Mouse (Mus musculus): ENCODE measurements around the gene Kcnmb2.
A peak's percentile ranks its signal among the peaks of the same experiment; 100 is the strongest.

Kcnmb2 gene

GRCm38 (mm10) chr3:32012205-32012931 is 110.1 kb downstream of the Kcnmb2 start:
- no peak for DNase-seq (ENCODE audit: low read depth, low spot score)

GRCm38 (mm10) chr3:32020981-32021380 is 118.7 kb downstream of the Kcnmb2 start:
- no peak for DNase-seq (ENCODE audit: low read depth, low spot score)

GRCm38 (mm10) chr3:32029375-32030050 is 127.2 kb downstream of the Kcnmb2 start:
- no peak for DNase-seq (ENCODE audit: low read depth, low spot score)

- DNase-seq (ENCODE audit: low read depth, low spot score): no peak
These were observed 130.1 kb downstream of the Kcnmb2 start for GRCm38 (mm10) chr3:32032381-32032780.

- DNase-seq (ENCODE audit: low read depth, low spot score): no peak
These were observed 141.5 kb downstream of the Kcnmb2 start for GRCm38 (mm10) chr3:32043814-32044213.

- no peak for DNase-seq (ENCODE audit: low read depth, low spot score)
These were observed 146.5 kb downstream of the Kcnmb2 start for GRCm38 (mm10) chr3:32048777-32049176.

GRCm38 (mm10) chr3:32052596-32052995 is 150.3 kb downstream of the Kcnmb2 start:
- no peak for DNase-seq (ENCODE audit: low read depth, low spot score)

- DNase-seq (ENCODE audit: low read depth, low spot score): no peak
These were observed 151.4 kb downstream of the Kcnmb2 start for GRCm38 (mm10) chr3:32053610-32054241.

- no peak for DNase-seq (ENCODE audit: low read depth, low spot score)
These were observed 157.8 kb downstream of the Kcnmb2 start for GRCm38 (mm10) chr3:32059888-32060656.

- no peak for DNase-seq (ENCODE audit: low read depth, low spot score)
These were observed 160.4 kb downstream of the Kcnmb2 start for GRCm38 (mm10) chr3:32062685-32063084.

- peak; percentile 24 for DNase-seq (ENCODE audit: low read depth, low spot score)
These were observed 161.0 kb downstream of the Kcnmb2 start for GRCm38 (mm10) chr3:32063312-32063711.

GRCm38 (mm10) chr3:32067004-32067935 is 165.0 kb downstream of the Kcnmb2 start:
- DNase-seq (ENCODE audit: low read depth, low spot score): no peak

- DNase-seq (ENCODE audit: low read depth, low spot score): no peak
These were observed 171.6 kb downstream of the Kcnmb2 start for GRCm38 (mm10) chr3:32073881-32074280.

GRCm38 (mm10) chr3:32088762-32089161 is 186.5 kb downstream of the Kcnmb2 start:
- DNase-seq (ENCODE audit: low read depth, low spot score): no peak

- no peak for DNase-seq (ENCODE audit: low read depth, low spot score)
These were observed 199.1 kb downstream of the Kcnmb2 start for GRCm38 (mm10) chr3:32101391-32101790.

GRCm38 (mm10) chr3:32119851-32120250 is 217.5 kb downstream of the Kcnmb2 start:
- DNase-seq (ENCODE audit: low read depth, low spot score): no peak

GRCm38 (mm10) chr3:32121731-32122130 is 219.4 kb downstream of the Kcnmb2 start:
- no peak for DNase-seq (ENCODE audit: low read depth, low spot score)

GRCm38 (mm10) chr3:32125431-32125830 is 223.1 kb downstream of the Kcnmb2 start:
- no peak for DNase-seq (ENCODE audit: low read depth, low spot score)

GRCm38 (mm10) chr3:32128391-32128790 is 226.1 kb downstream of the Kcnmb2 start:
- DNase-seq (ENCODE audit: low read depth, low spot score): peak; percentile 59

- DNase-seq (ENCODE audit: low read depth, low spot score): no peak
These were observed 228.4 kb downstream of the Kcnmb2 start for GRCm38 (mm10) chr3:32130696-32131095.
